Mouse (Mus musculus) brain, embryonic 14.5 days (tissue): Measurements from ENCODE around the gene Arhgef12.

Experiments used
- CTCF ChIP-seq: fragments of 200-500 bp; IDR thresholded peaks from 2 replicates; pipeline ENCODE4 v1.5.1; 2012; ENCODE audit warnings: inconsistent platforms, mild to moderate bottlenecking, moderate library complexity, borderline replicate concordance; ENCODE audit not compliant: insufficient read depth, insufficient read length; ENCODE audit errors: extremely low read depth
- POLR2A ChIP-seq: fragments of 200-500 bp; IDR thresholded peaks from 2 replicates; pipeline ENCODE4 v1.6.1; 2012; ENCODE audit warnings: mild to moderate bottlenecking, inconsistent platforms, borderline replicate concordance; ENCODE audit not compliant: poor library complexity, insufficient read depth, insufficient read length, severe bottlenecking; ENCODE audit errors: extremely low read depth

- TF ChIP-seq CTCF: no peak
- TF ChIP-seq POLR2A: no peak
Measured at GRCm38 (mm10) chr9:42921830-42922229, 185.2 kb downstream of the Arhgef12 start.
